Mouse (Mus musculus) hindbrain, postnatal 0 days (tissue): ENCODE results near the gene Zbp1. TPM values are rescaled to one million over a fixed set of nuclear protein-coding genes. Genes with fewer than 3 reads are reported as not detected.

Source experiments
- ATAC-seq: fragments of 200-750 bp; cut with Nextera tagmentation; 2 replicates; pipeline ENCODE4 v1.8.0; 2017; ENCODE audit warnings: mild to moderate bottlenecking, moderate TSS enrichment, moderate library complexity
- DNase-seq: peaks from one replicate; pipeline ENCODE4 v3.0.0-alpha.2; 2015; ENCODE audit warnings: low spot score
- H3K27ac ChIP-seq: fragments of 300-500 bp; sonication (generic); 2 replicates; pipeline ENCODE4 v1.5.1; 2014; ENCODE audit warnings: mild to moderate bottlenecking
- H3K27me3 ChIP-seq: fragments of 300-500 bp; sonication (generic); 2 replicates; pipeline ENCODE4 v1.6.1; 2014; ENCODE audit warnings: low read length, mixed read lengths; ENCODE audit not compliant: insufficient read depth
- H3K36me3 ChIP-seq: fragments of 300-500 bp; sonication (generic); 2 replicates; pipeline ENCODE4 v1.6.1; 2014; ENCODE audit warnings: low read length, mixed read lengths; ENCODE audit not compliant: insufficient read depth
- H3K4me1 ChIP-seq: fragments of 300-500 bp; sonication (generic); 2 replicates; pipeline ENCODE4 v1.6.1; 2014; ENCODE audit warnings: antibody characterized with exemption, low read length, mixed read lengths; ENCODE audit not compliant: insufficient read depth
- H3K4me2 ChIP-seq: fragments of 300-500 bp; sonication (generic); 2 replicates; pipeline ENCODE4 v1.6.1; 2014; ENCODE audit warnings: low read depth, mild to moderate bottlenecking, low read length, moderate library complexity, mixed read lengths
- H3K4me3 ChIP-seq: fragments of 300-500 bp; sonication (generic); 2 replicates; pipeline ENCODE4 v1.5.1; 2014; ENCODE audit warnings: low read length
- H3K9ac ChIP-seq: fragments of 300-500 bp; sonication (generic); replicated peaks from 2 replicates; pipeline ENCODE4 v1.6.1; 2014; ENCODE audit warnings: mild to moderate bottlenecking, low read length, moderate library complexity, mixed read lengths
- H3K9me3 ChIP-seq: fragments of 300-500 bp; sonication (generic); 2 replicates; pipeline ENCODE4 v1.6.1; 2016; ENCODE audit warnings: low read length, mixed read lengths
- CTCF ChIP-seq: IDR thresholded peaks from 2 replicates; pipeline ENCODE4 v1.5.1; 2016; ENCODE audit warnings: antibody characterized with exemption, control low read depth, low read depth
- WGBS: fragments of 180-500 bp; shearing (Covaris S2); extraction: QIAGEN DNeasy Blood & Tissue Kit; methylation state at CpG from one replicate; pipeline ENCODE4 v1.1.7; 2014; 5-methylcytosine and 5-hydroxymethylcytosine counted together
- polyA plus RNA-seq: library from polyadenylated mRNA; unstranded; fragments of >200 nt; fragmentation: Nextera tagmentation; extraction: Ambion mirVana; gene quantifications from 2 replicates; pipeline ENCODE4 v1.2.1, GENCODE M21; 2015
- total RNA-seq: library from RNA; depleted of rRNA; stranded (reverse); fragments of >200 nt; gene quantifications from 2 replicates; pipeline ENCODE4 v1.2.3, GENCODE M21; 2014

Gene Zbp1
- total and polyA plus RNA-seq, 2 experiments from 2014 or later, result 0.68 TPM; not detected in 1

DNA sequence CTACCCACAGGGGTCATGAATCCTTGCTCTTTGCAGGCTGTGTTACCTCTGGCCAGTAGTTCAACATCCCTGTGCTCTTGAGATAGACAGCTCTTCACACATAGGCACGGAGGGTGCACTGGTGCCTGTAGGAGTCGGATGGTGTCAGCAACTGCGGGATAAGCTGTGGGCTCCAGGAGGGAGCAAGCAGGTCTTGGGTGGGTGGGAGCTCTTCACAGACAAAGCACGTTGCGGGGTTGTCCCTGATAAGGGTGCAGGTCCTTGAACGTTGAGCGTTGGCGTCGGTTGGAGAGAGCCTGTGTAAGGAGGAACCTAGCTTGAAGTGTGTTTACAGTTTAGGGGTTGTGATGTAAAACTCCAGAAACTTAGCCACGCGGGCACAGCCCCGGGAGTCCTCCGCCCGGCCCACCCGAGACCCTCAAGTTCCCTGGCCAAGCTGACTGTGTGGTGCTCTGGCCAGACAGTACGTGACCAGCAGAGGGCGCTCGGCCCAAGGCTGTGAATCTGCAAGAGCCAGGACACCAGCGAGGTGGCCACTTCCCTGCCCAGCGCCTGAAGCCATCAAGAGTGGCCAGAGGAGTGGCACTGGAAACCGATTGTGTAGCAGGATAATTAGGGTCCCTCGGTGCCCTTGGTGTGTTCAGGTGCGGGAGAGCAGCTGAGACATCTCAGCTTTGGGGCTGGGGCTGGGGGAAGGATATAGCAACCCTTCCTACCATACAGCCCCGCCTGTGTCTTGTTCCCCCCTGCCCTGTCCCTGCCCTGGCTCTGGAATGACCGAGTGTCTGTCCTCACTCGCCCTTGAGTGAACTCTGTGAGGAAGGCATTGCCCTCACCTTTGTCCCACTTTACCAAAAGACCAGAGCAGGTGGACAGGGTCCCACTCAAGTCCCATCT is 32.4 kb downstream of the Zbp1 start:
- 32% methylated on average over 26 of the region's 26 CpGs for WGBS
- Histone ChIP-seq H3K9me3 (no peaks in the 10 kb centered on the region), H3K4me2 (0 out of 2 replicates have a peak overlapping the region, but pooled peaks have one; percentile 5)

DNA sequence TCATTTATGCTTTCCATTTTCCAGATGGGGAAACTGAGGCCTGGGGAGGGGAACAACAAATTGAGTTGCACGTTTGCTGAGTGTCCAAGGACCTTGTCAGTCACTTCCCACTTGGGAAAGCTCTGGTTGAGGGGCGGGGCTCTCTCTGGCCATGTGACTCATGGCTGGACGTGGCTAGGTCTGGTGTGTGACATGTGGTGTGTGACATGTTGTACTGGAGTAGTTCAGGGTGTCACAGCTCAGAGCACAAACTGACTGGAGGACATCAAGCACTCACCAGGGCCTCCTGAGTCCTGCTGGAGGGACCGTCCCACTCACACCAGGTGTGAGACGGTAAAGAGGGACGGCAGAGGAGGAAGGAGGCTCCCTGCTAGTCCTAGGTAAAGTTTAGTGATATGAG is 33.4 kb downstream of the Zbp1 start:
- DNase-seq (no peak), ATAC-seq (no peak)
- Histone ChIP-seq H3K9me3 (no peaks in the 10 kb centered on the region), H3K36me3 (no peaks in the 10 kb centered on the region), H3K27ac (no peak overlapping the region), H3K4me3 (no peak overlapping the region), H3K27me3 (no peaks in the 10 kb centered on the region), H3K4me1 (no peaks in the 10 kb centered on the region), H3K4me2 (no peak overlapping the region), H3K9ac (no peak overlapping the region)
- TF ChIP-seq CTCF, result no peak
- WGBS, result 69% methylated on average over 6 of the region's 6 CpGs

More for the DNA sequence above, 32.4 kb downstream of the Zbp1 start:
- peak; percentile 91 for DNase-seq
- H3K27ac ChIP-seq, result no peak overlapping the region
- no peaks in the 10 kb centered on the region for H3K27me3 ChIP-seq
- no peak overlapping the region for H3K9ac ChIP-seq
- no peak overlapping the region for H3K4me3 ChIP-seq
- H3K4me1 ChIP-seq, result no peaks in the 10 kb centered on the region
- TF ChIP-seq CTCF, result peak; percentile 100
- H3K36me3 ChIP-seq, result no peaks in the 10 kb centered on the region
- peak; percentile 80 for ATAC-seq

DNA sequence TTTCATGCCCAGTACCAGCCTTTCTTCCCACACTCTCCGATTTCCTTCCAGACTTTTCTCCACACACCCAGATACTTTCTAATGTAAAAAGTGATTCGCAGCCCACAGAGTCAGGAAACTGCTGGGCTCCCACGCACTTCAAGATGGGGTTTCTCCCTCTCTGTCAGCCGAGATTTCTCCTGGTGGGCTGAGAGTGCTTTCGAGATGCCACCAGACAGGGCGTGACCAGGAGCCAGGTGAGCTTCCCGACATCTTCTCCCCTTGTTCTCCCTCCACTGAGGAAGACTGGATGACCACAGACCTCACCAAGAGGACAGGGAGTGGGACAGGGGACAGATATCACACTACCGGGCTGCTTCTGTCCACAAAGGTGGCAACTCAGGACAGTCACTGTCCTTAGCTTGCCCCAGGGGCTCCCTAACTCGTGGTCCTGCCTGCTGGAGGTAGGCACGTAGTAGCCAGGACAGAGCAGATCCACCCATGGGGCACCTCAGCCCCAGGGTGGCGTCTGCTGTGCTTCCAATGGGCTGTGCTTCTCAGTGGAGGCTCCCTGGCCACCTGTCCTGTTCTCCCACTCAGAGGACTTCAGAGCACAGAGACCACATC is 34.1 kb downstream of the Zbp1 start:
- ATAC-seq (no peak), DNase-seq (no peak)
- Histone ChIP-seq H3K27ac (no peak overlapping the region), H3K4me1 (no peaks in the 10 kb centered on the region), H3K27me3 (no peaks in the 10 kb centered on the region), H3K4me2 (no peak overlapping the region), H3K9me3 (no peaks in the 10 kb centered on the region), H3K4me3 (no peak overlapping the region), H3K9ac (no peak overlapping the region), H3K36me3 (no peaks in the 10 kb centered on the region)
- no peak for TF ChIP-seq CTCF
- WGBS, result 64% methylated on average over 11 of the region's 11 CpGs

DNA sequence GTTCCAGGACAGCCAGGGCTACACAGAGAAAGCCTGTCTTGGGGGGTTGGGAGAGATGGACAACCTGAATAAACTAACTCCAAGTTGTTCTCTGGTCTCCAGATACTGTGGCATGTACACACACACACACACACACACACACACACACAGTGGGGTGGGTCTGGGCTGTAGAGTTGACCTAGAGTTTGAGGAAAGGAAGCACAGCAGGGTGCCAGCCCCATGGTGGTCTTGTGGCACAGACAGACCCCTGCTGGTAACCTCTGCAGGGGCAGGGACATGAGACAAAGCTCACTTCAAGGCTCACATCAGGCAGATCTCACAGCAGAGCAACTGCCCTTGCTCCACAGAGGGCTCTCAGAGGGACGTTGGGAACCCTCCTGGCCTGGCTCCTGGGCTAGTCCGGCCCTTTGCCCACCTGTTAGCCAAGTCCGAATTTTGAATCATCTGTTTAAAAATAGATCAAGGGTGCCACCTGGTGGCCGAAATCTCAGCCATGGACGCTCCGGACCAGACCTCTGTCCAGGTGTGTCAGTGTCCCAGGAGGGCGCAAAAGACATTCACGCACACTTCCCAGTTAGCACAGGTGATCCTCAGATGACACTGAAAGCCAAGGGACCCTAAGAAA is 34.8 kb downstream of the Zbp1 start:
- Histone ChIP-seq H3K36me3 (no peaks in the 10 kb centered on the region), H3K4me3 (no peak overlapping the region), H3K9me3 (no peaks in the 10 kb centered on the region), H3K9ac (no peak overlapping the region), H3K4me1 (no peaks in the 10 kb centered on the region), H3K27ac (no peak overlapping the region), H3K4me2 (no peak overlapping the region), H3K27me3 (no peaks in the 10 kb centered on the region)
- DNase-seq (peak; percentile 83), ATAC-seq (peak; percentile 38)
- TF ChIP-seq CTCF, result peak; percentile 81
- 7% methylated on average over 8 of the region's 8 CpGs for WGBS

DNA sequence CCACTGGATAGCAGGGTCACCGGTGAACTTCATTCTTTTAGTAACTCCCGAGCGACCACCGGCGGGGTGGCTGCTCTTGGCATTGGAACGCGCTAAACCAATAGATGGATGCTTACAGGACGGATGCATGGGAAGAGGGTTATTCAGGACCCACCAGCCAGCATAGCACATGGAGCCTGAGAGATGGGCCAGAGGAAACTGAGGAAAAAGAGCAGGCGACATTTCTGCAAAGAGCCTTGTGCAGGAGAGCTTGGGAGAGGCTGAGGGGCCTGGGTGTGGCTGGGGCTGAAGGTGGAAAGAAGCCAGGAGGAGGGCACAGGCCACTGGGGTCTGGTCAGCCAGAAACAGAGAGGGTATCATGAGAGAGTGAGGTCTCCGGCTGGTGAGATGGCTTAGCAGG is 35.4 kb downstream of the Zbp1 start:
- no peak for DNase-seq
- Histone ChIP-seq H3K36me3 (no peaks in the 10 kb centered on the region), H3K27me3 (no peaks in the 10 kb centered on the region), H3K9me3 (no peaks in the 10 kb centered on the region), H3K9ac (no peak overlapping the region), H3K4me3 (no peak overlapping the region), H3K4me1 (no peaks in the 10 kb centered on the region), H3K27ac (no peak overlapping the region), H3K4me2 (no peak overlapping the region)
- ATAC-seq, result no peak
- TF ChIP-seq CTCF, result no peak
- WGBS, result 91% methylated on average over 10 of the region's 10 CpGs

DNA sequence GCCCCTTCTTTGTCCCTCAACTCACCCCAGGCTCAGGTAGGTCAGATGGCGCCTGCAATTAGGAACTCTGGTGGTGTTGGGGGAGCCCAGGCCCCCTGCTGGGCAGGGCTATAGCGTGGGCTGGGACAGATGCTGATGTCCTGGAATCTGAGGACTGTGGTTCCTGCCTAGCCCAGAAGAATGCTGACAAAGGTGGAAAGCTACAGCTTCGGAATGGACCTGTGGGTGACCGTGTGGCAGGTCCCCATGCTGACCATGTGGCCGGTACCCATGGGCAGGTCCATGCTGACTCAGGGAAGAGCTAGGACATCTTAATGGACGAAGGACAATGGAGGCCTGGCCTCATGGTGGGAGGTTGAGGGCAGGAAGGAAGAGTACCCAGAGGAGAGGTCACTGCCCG is 35.9 kb downstream of the Zbp1 start:
- no peak overlapping the region for H3K4me3 ChIP-seq
- peak; percentile 8; the same call in 1 of the 2 replicates for TF ChIP-seq CTCF
- no peaks in the 10 kb centered on the region for H3K27me3 ChIP-seq
- no peak overlapping the region for H3K9ac ChIP-seq
- DNase-seq (no peak), ATAC-seq (no peak)
- H3K4me1 ChIP-seq, result no peaks in the 10 kb centered on the region
- no peak overlapping the region for H3K27ac ChIP-seq
- H3K4me2 ChIP-seq, result no peak overlapping the region
- no peaks in the 10 kb centered on the region for H3K36me3 ChIP-seq
- WGBS, result 81% methylated on average over 7 of the region's 7 CpGs
- no peaks in the 10 kb centered on the region for H3K9me3 ChIP-seq

DNA sequence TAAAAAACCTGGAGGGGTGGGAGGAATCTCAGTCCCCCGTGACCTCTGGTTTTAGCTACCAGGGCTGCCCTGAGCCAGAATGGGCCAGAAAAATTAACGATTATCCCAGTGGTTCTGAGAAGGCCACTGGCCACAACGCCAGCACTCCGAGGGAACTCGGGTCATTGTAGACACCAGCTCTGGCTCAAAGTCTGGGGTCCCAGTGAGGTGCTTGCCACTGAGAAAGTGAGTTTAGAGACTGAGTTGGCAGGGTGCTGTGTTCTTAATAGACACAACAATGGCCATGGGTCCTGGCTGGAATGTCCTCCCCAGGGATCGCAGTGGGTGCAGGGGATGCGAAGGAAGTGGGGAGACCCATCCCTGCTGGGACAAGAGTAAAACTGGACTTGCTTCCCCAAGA is 36.8 kb downstream of the Zbp1 start:
- Histone ChIP-seq H3K4me1 (no peaks in the 10 kb centered on the region), H3K9ac (no peak overlapping the region), H3K27me3 (no peaks in the 10 kb centered on the region), H3K4me2 (no peak overlapping the region), H3K4me3 (no peak overlapping the region), H3K9me3 (no peaks in the 10 kb centered on the region), H3K36me3 (no peaks in the 10 kb centered on the region), H3K27ac (no peak overlapping the region)
- no peak for TF ChIP-seq CTCF
- ATAC-seq (no peak), DNase-seq (no peak)
- 82% methylated on average over 7 of the region's 7 CpGs for WGBS
